Mouse (Mus musculus): Measurements from ENCODE around the gene Nek7. TPM values are rescaled to one million over a fixed set of nuclear protein-coding genes. Genes with fewer than 3 reads are reported as not detected.

Gene Nek7
- polyA plus RNA-seq, 1 experiment from 2014 or later: 24.3 TPM

GRCm38 (mm10) chr1:138617279-138618011, 2.5 kb downstream of the Nek7 start:
- peak overlapping the region; percentile 32; the same call in 1 of the 2 replicates for H3K9ac ChIP-seq (replicated peaks; ENCODE audit: low read length)
- H3K4me1 ChIP-seq (ENCODE audit: control insufficient read depth, insufficient read depth, low read length): 0 out of 2 replicates have a peak, but pooled peaks cover 4% of the 10 kb centered on the region
- WGBS: 20% methylated on average over 17 of the region's 17 CpGs
- peak; percentile 37 for DNase-seq
- peak overlapping the region; percentile 94 for H3K4me3 ChIP-seq (replicated peaks; ENCODE audit: low read depth, low read length)
- no peak for ATAC-seq (ENCODE audit: low FRiP score, low TSS enrichment)
- H3K27ac ChIP-seq (replicated peaks; ENCODE audit: low read depth, low read length): peak overlapping the region; percentile 28
- H3K27me3 ChIP-seq (ENCODE audit: control insufficient read depth, insufficient read depth, low read length): no peaks in the 10 kb centered on the region
- H3K4me2 ChIP-seq (ENCODE audit: low read length): peak overlapping the region; percentile 84
- H3K36me3 ChIP-seq (ENCODE audit: control insufficient read depth, insufficient read depth, low read length): no peaks in the 10 kb centered on the region
- H3K9me3 ChIP-seq (ENCODE audit: control insufficient read depth, low read length): no peaks in the 10 kb centered on the region

- 72% methylated on average over 3 of the region's 3 CpGs for WGBS
- no peak overlapping the region for H3K9ac ChIP-seq (replicated peaks; ENCODE audit: low read length)
- no peaks in the 10 kb centered on the region for H3K36me3 ChIP-seq (ENCODE audit: control insufficient read depth, insufficient read depth, low read length)
- no peak for DNase-seq
- no peak for ATAC-seq (ENCODE audit: low FRiP score, low TSS enrichment)
- no peaks in the 10 kb centered on the region for H3K27me3 ChIP-seq (ENCODE audit: control insufficient read depth, insufficient read depth, low read length)
- no peak overlapping the region for H3K27ac ChIP-seq (replicated peaks; ENCODE audit: low read depth, low read length)
- H3K4me1 ChIP-seq (ENCODE audit: control insufficient read depth, insufficient read depth, low read length): 0 out of 2 replicates have a peak, but pooled peaks cover 4% of the 10 kb centered on the region
- H3K4me2 ChIP-seq (ENCODE audit: low read length): no peak overlapping the region
- no peak overlapping the region for H3K4me3 ChIP-seq (replicated peaks; ENCODE audit: low read depth, low read length)
- no peaks in the 10 kb centered on the region for H3K9me3 ChIP-seq (ENCODE audit: control insufficient read depth, low read length)
These were observed 4.6 kb downstream of the Nek7 start for GRCm38 (mm10) chr1:138615388-138615787.

- no peak overlapping the region for H3K9ac ChIP-seq (replicated peaks; ENCODE audit: low read length)
- 63% methylated on average over 6 of the region's 6 CpGs for WGBS
- H3K4me2 ChIP-seq (ENCODE audit: low read length): no peak overlapping the region
- H3K36me3 ChIP-seq (ENCODE audit: control insufficient read depth, insufficient read depth, low read length): no peaks in the 10 kb centered on the region
- no peaks in the 10 kb centered on the region for H3K27me3 ChIP-seq (ENCODE audit: control insufficient read depth, insufficient read depth, low read length)
- H3K4me3 ChIP-seq (replicated peaks; ENCODE audit: low read depth, low read length): no peak overlapping the region
- H3K9me3 ChIP-seq (ENCODE audit: control insufficient read depth, low read length): no peaks in the 10 kb centered on the region
- H3K27ac ChIP-seq (replicated peaks; ENCODE audit: low read depth, low read length): no peak overlapping the region
- H3K4me1 ChIP-seq (ENCODE audit: control insufficient read depth, insufficient read depth, low read length): 0 out of 2 replicates have a peak, but pooled peaks cover 4% of the 10 kb centered on the region
- DNase-seq: no peak
- ATAC-seq (ENCODE audit: low FRiP score, low TSS enrichment): no peak
These were observed 5.2 kb downstream of the Nek7 start for GRCm38 (mm10) chr1:138614552-138615287.

- no peaks in the 10 kb centered on the region for H3K36me3 ChIP-seq (ENCODE audit: control insufficient read depth, insufficient read depth, low read length)
- H3K4me3 ChIP-seq (replicated peaks; ENCODE audit: low read depth, low read length): no peak overlapping the region
- DNase-seq (no peak), ATAC-seq (ENCODE audit: low FRiP score, low TSS enrichment) (no peak)
- H3K9me3 ChIP-seq (ENCODE audit: control insufficient read depth, low read length): no peaks in the 10 kb centered on the region
- no peaks in the 10 kb centered on the region for H3K4me1 ChIP-seq (ENCODE audit: control insufficient read depth, insufficient read depth, low read length)
- no peak overlapping the region for H3K9ac ChIP-seq (replicated peaks; ENCODE audit: low read length)
- WGBS: 96% methylated on average over 1 of the region's 1 CpGs
- H3K27me3 ChIP-seq (ENCODE audit: control insufficient read depth, insufficient read depth, low read length): no peaks in the 10 kb centered on the region
- no peak overlapping the region for H3K27ac ChIP-seq (replicated peaks; ENCODE audit: low read depth, low read length)
- H3K4me2 ChIP-seq (ENCODE audit: low read length): no peak overlapping the region
These were observed 7.8 kb downstream of the Nek7 start for GRCm38 (mm10) chr1:138612177-138612576.

GRCm38 (mm10) chr1:138609176-138609575, 10.8 kb downstream of the Nek7 start:
- 91% methylated on average over 12 of the region's 12 CpGs for WGBS
- DNase-seq (no peak), ATAC-seq (ENCODE audit: low FRiP score, low TSS enrichment) (no peak)
- H3K36me3 ChIP-seq (ENCODE audit: control insufficient read depth, insufficient read depth, low read length): no peaks in the 10 kb centered on the region
- no peak overlapping the region for H3K27ac ChIP-seq (replicated peaks; ENCODE audit: low read depth, low read length)
- no peaks in the 10 kb centered on the region for H3K27me3 ChIP-seq (ENCODE audit: control insufficient read depth, insufficient read depth, low read length)
- no peak overlapping the region for H3K4me2 ChIP-seq (ENCODE audit: low read length)
- no peaks in the 10 kb centered on the region for H3K4me1 ChIP-seq (ENCODE audit: control insufficient read depth, insufficient read depth, low read length)
- no peak overlapping the region for H3K4me3 ChIP-seq (replicated peaks; ENCODE audit: low read depth, low read length)
- no peaks in the 10 kb centered on the region for H3K9me3 ChIP-seq (ENCODE audit: control insufficient read depth, low read length)
- H3K9ac ChIP-seq (replicated peaks; ENCODE audit: low read length): no peak overlapping the region

GRCm38 (mm10) chr1:138608336-138608735, 11.6 kb downstream of the Nek7 start:
- ATAC-seq (ENCODE audit: low FRiP score, low TSS enrichment) (no peak), DNase-seq (no peak)
- Histone ChIP-seq H3K4me3 (replicated peaks; ENCODE audit: low read depth, low read length) (no peak overlapping the region), H3K36me3 (ENCODE audit: control insufficient read depth, insufficient read depth, low read length) (no peaks in the 10 kb centered on the region), H3K4me1 (ENCODE audit: control insufficient read depth, insufficient read depth, low read length) (no peaks in the 10 kb centered on the region), H3K27ac (replicated peaks; ENCODE audit: low read depth, low read length) (no peak overlapping the region), H3K27me3 (ENCODE audit: control insufficient read depth, insufficient read depth, low read length) (no peaks in the 10 kb centered on the region), H3K9ac (replicated peaks; ENCODE audit: low read length) (no peak overlapping the region), H3K9me3 (ENCODE audit: control insufficient read depth, low read length) (no peaks in the 10 kb centered on the region), H3K4me2 (ENCODE audit: low read length) (no peak overlapping the region)
- 94% methylated on average over 7 of the region's 7 CpGs for WGBS

GRCm38 (mm10) chr1:138607862-138608261, 12.1 kb downstream of the Nek7 start:
- no peaks in the 10 kb centered on the region for H3K9me3 ChIP-seq (ENCODE audit: control insufficient read depth, low read length)
- no peaks in the 10 kb centered on the region for H3K4me1 ChIP-seq (ENCODE audit: control insufficient read depth, insufficient read depth, low read length)
- no peak for DNase-seq
- H3K27ac ChIP-seq (replicated peaks; ENCODE audit: low read depth, low read length): no peak overlapping the region
- H3K36me3 ChIP-seq (ENCODE audit: control insufficient read depth, insufficient read depth, low read length): no peaks in the 10 kb centered on the region
- 93% methylated on average over 7 of the region's 7 CpGs for WGBS
- H3K4me3 ChIP-seq (replicated peaks; ENCODE audit: low read depth, low read length): no peak overlapping the region
- no peak for ATAC-seq (ENCODE audit: low FRiP score, low TSS enrichment)
- no peak overlapping the region for H3K4me2 ChIP-seq (ENCODE audit: low read length)
- no peaks in the 10 kb centered on the region for H3K27me3 ChIP-seq (ENCODE audit: control insufficient read depth, insufficient read depth, low read length)
- H3K9ac ChIP-seq (replicated peaks; ENCODE audit: low read length): no peak overlapping the region

- WGBS: 90% methylated on average over 8 of the region's 8 CpGs
These were observed 13.2 kb downstream of the Nek7 start for GRCm38 (mm10) chr1:138606771-138607170.

More at GRCm38 (mm10) chr1:138606771-138607170, 13.2 kb downstream of the Nek7 start:
- Histone ChIP-seq H3K4me2 (ENCODE audit: low read length) (no peak overlapping the region), H3K36me3 (ENCODE audit: control insufficient read depth, insufficient read depth, low read length) (no peaks in the 10 kb centered on the region), H3K4me3 (replicated peaks; ENCODE audit: low read depth, low read length) (no peak overlapping the region), H3K4me1 (ENCODE audit: control insufficient read depth, insufficient read depth, low read length) (no peaks in the 10 kb centered on the region), H3K9me3 (ENCODE audit: control insufficient read depth, low read length) (no peaks in the 10 kb centered on the region), H3K27me3 (ENCODE audit: control insufficient read depth, insufficient read depth, low read length) (no peaks in the 10 kb centered on the region), H3K9ac (replicated peaks; ENCODE audit: low read length) (no peak overlapping the region), H3K27ac (replicated peaks; ENCODE audit: low read depth, low read length) (no peak overlapping the region)
- ATAC-seq (ENCODE audit: low FRiP score, low TSS enrichment) (no peak), DNase-seq (no peak)

Measured in midbrain, embryonic 14.5 days (tissue).